Mouse (Mus musculus): ENCODE measurements around the gene Mmp7.

Mmp7 gene

DNA sequence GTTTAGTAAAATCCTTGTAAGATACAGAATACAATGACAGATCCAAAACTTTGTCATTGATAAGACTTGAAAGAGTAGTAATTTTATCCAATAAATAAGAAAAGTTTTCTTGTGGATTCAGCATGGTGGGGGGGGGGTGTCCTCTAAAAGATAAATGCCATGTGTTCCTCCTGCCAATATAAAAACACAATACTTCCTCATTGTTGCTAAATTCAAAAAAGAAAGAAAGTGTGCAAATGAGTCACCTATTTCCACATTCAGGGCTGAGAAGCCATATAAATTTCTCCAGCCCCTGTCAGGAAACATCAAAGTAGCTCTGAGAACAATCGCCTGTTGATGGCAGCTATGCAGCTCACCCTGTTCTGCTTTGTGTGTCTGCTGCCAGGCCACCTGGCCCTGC is at the start of gene Mmp7:
TSS of gene Mmp7 (plus strand) at position 301 of the 400 bp plus-strand sequence.
- DNase-seq (ENCODE audit: extremely low spot score, low spot score): no peak

- DNase-seq (ENCODE audit: extremely low spot score, low spot score): no peak
Observed at GRCm38 (mm10) chr9:7647901-7648300, 44.0 kb upstream of the Mmp7 start.

DNA sequence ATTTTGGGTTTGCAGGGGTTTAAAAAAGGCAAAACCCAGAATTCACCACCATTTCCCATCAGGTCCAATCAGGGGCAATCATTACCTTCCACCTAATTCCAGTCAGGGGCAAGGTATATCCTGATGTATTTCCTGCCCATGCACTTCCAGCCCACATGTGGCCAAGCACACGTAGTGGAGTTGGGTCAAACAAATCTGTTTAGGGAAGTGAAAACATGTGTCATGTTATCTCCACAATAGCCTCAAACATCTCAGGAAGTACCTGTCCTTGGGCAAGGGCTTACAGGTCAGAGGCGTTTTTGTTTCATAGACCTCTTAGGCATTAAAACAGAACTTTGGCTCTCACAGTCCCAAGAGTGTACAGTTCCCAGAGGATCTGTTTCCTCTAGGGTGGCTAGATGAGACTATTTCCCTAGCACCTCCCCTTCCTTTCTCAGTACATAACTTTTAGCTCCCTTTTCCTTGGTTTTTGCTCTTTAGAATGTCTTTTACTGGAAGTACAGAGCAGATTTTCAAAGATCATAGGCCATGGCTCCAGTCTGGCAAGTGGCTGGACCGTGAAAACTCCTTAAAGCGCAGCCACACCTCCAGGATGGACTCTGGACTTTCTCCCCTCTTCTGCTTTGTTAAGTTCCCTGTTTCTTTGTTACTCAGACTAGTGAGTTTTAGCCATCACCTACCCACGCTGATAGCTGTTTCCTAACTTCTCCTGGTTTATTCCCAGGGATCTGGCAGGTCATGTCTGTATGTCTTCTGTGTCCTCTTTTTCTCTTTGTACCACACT is 41.3 kb upstream of the Mmp7 start:
- DNase-seq (ENCODE audit: extremely low spot score, low spot score): no peak

DNA sequence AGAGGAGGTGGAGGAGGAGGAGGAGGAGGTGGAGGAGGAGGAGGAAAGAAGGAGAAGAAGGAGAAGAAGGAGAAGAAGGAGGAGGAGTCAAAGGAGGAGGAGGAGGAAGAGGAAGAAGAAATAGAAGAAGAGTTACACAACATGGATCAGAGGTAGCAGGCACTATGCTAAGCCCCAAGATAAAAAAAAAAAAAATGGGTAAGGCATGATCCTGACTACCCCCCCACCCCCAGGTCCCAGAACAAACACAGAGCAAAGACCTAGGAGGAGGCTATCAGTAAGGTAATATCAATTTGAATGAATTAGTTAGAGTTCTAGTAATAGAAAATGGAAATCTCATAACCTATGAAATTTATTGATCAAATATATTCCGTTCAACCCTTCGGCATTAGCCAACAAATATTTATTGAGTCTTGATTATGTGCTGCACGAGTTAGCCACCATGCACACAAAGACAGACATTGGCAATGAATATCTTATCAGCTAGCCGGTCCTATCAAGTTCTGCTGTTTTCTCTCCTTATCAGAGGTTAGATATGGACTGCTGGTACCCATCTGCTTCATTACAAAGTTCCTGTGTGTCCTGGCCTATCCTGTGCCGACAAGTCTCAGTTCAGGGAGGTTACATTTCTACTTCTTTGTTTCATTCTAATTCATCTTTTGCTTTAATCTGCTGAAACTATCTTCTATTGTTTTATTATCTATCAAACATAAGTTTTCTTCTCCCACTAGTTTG is 39.4 kb upstream of the Mmp7 start:
- no peak for DNase-seq (ENCODE audit: extremely low spot score, low spot score)

DNA sequence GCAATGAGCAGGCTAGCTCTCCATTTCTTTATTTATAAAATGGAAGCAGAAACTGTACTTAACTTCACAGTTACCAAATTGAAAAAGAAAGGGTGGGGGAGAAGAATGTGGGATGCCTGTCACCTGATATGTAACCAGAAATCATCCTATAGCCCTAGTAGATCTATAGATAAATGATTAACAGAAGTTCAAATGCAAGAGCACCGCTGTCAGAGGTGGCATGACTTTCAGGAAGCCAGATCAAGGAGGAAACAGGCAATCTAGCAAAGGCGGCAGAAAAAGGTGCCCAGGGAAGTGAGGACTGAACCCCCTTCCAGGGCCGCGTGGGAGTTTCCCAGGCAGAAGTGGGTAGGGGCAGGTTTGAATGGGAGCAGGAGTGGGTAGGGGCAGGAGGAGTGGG is 33.9 kb upstream of the Mmp7 start:
- DNase-seq (ENCODE audit: extremely low spot score, low spot score): no peak

GRCm38 (mm10) chr9:7659469-7660020 is 32.3 kb upstream of the Mmp7 start:
- peak; percentile 20 for DNase-seq (ENCODE audit: extremely low spot score, low spot score)

GRCm38 (mm10) chr9:7661371-7661770 is 30.5 kb upstream of the Mmp7 start:
- no peak for DNase-seq (ENCODE audit: extremely low spot score, low spot score)

GRCm38 (mm10) chr9:7669674-7670073 is 22.2 kb upstream of the Mmp7 start:
- no peak for DNase-seq (ENCODE audit: extremely low spot score, low spot score)

DNA sequence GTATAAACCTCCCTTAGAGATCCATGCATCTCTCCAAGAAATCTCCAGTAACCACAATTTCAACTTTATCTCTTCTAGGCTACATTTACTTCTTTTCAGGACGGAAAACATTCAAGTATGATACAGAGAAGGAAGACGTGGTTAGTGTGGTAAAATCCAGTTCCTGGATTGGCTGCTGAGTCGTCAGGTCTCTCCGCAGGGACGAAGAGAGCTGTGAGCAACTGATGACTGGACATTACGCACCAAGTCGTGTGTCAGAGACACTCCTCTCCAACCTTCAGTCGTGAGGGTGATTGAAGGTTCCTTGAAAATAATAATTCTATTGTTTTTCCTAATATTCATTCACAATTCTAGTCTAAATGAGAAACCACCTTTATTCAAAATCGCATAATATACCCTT is 18.9 kb upstream of the Mmp7 start:
- no peak for DNase-seq (ENCODE audit: extremely low spot score, low spot score)

- DNase-seq (ENCODE audit: extremely low spot score, low spot score): no peak
Observed at GRCm38 (mm10) chr9:7678154-7678837, 13.6 kb upstream of the Mmp7 start.

DNA sequence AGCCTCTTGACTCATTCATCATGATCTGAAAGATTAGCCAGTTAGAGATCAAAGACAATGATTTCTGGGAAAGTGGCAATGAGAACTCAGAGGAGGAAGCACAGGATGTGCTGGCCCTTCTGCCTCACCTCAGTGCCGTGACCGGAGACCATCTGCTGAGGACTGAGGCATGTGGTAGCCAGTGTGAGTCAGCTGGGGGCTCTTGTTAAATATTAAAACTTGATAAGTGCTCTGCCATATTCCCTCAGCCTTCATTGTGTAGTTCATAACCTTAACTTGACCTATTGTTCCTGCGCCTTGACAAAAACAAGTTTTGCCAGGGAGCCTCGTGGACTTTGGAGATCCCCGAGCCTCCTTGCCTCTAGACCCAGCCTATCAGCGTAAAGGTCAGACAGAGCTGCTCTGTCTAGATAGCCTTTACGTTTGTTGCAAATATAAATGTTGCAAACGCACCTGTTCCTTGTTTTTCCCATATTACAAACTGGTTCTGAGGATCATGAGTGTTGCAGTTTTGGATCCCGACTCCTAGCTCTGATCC is 9.7 kb upstream of the Mmp7 start:
- DNase-seq (ENCODE audit: extremely low spot score, low spot score): no peak

- DNase-seq (ENCODE audit: extremely low spot score, low spot score): no peak
Observed at GRCm38 (mm10) chr9:7686024-7686423, 5.9 kb upstream of the Mmp7 start.

DNA sequence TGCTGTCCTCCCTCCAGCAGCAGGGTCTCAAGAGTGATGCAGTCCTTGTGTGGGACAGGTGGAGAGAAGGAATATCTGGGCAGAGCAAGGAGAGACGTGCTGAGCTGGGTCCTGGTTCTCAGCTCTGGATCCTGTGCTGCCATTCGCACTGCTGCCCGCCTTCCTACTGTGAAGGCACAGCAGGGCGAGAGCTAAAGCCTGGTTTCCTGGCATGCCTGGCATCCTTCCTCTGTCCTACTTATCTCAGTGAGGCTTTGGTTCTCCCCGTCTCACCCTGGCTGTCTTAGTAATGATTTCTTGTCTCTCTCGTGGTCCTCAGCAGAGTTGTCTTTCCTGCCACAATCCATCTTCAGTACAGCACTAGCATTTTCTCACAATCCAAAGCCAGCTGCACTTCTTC is 2.1 kb upstream of the Mmp7 start:
- no peak for DNase-seq (ENCODE audit: extremely low spot score, low spot score)

DNA sequence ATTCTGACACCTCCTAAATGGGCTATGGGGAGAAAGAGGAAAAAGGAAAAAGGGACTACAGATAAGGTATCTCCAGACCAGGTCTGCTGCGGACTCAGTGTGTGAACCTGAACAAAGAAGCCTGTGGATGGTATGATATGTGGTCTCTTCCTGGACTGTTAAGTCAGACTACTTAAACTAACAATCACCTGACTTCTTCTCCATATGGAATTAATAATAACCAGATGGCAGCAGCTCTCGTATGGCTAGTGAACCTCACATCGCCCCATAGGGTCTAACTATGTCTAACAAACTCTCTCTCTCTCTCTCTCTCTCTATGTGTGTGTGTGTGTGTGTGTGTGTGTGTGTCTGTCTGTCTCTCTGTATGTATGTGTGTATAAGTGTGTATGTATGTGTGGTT is 2.1 kb downstream of the Mmp7 start:
- no peak for DNase-seq (ENCODE audit: extremely low spot score, low spot score)

GRCm38 (mm10) chr9:7695646-7696045 is 3.8 kb downstream of the Mmp7 start:
- no peak for DNase-seq (ENCODE audit: extremely low spot score, low spot score)

DNA sequence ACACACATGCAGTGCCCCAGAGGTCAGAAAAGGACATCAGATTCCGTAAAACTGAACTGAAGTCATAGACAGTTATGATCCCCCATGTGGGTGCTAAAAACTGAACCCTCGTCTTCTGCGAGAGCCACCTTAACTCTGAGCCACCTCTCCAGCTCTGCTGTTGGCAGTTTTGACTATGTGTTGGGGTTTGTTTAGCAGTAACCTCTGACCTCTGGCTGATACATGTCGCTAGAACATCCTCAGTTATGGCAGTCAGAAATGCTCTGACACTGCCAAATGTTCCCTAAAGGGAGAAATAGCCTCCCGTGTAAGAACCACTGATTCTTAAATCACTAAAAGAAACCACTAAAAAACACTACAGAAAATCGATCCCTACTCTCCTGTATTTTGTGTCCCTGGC is 16.8 kb downstream of the Mmp7 start:
- no peak for DNase-seq (ENCODE audit: extremely low spot score, low spot score)

GRCm38 (mm10) chr9:7711196-7711595 is 19.3 kb downstream of the Mmp7 start:
- no peak for DNase-seq (ENCODE audit: extremely low spot score, low spot score)

DNA sequence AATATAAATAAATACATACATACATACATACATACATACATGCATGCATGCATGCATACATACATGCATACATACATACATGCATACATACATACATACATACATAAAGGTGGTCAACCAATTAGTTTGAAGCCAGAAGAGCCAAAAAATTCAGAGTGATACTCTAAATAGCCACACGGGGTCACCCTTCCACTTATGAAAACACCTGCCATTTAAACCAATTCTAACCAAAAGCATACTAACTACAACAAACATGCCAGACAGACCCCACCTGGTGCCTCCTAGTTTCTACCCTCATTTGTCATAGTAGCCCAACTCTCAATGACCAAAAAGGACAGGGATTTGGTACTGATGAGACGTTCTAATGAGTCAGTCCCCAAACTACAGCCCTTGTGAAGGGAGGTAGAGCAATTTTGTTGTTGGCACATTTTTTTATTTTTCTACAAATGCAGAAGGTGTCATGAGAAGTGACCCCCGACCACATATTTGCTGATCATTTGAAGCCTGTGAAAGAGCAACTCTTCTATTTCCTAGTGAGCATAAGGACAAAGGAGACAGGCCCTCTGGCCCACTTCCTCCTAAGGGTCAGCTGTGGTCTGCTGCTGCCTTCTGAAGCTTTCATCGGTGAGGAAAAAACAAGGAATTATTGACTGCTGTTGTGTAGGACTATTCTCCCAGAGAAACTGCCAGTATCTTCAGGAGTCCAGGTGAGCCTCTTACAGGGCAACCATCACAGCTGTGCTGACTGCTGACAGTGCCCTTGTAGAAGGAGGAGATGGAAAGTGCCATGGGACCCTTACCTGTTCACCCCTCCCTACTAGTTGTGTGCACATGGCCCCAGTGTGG is 22.4 kb downstream of the Mmp7 start:
- peak; percentile 36 for DNase-seq (ENCODE audit: extremely low spot score, low spot score)

GRCm38 (mm10) chr9:7714908-7715175 is 23.0 kb downstream of the Mmp7 start:
- no peak for DNase-seq (ENCODE audit: extremely low spot score, low spot score)

DNA sequence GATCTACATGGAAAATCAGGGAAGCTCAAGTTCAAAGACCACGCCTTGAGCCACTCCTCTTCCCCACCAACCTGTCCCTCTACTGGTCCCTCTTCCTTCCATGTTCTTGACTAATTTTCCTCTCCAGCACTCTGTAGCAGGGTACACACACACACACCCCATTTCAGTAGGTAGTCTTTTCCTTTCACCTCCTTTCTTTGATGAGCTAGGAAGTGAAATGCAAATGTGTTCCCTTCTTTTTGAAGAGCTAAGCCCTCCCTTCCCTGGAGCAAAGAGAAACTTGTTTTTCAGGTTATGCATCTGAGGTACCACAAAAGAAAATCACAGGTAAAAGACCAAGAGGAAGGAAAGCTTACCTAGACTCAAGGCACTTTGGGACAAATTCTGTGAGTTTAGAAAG is 29.7 kb downstream of the Mmp7 start:
- DNase-seq (ENCODE audit: extremely low spot score, low spot score): no peak

GRCm38 (mm10) chr9:7728997-7729396 is 37.1 kb downstream of the Mmp7 start:
- DNase-seq (ENCODE audit: extremely low spot score, low spot score): no peak
